Mouse (Mus musculus) forebrain, embryonic 14.5 days (tissue): ENCODE data around the gene Slf2. TPM values are rescaled to one million over a fixed set of nuclear protein-coding genes. Genes with fewer than 3 reads are reported as not detected.

Experiments used
- ATAC-seq: fragments of 200-750 bp; cut with Nextera tagmentation; 2 replicates; pipeline ENCODE4 v1.8.0; 2017; ENCODE audit warnings: mild to moderate bottlenecking, moderate library complexity
- DNase-seq: peaks from one replicate; pipeline ENCODE4 v3.0.0-alpha.2; 2015; ENCODE audit warnings: low spot score
- H3K27ac ChIP-seq: fragments of 300-500 bp; sonication (generic); 2 replicates; pipeline ENCODE4 v1.5.1; 2014; ENCODE audit warnings: low read depth, mild to moderate bottlenecking, control low read depth, low read length, moderate library complexity
- H3K27me3 ChIP-seq: fragments of 300-500 bp; sonication (generic); replicated peaks from 2 replicates; pipeline ENCODE4 v1.6.1; 2014; ENCODE audit warnings: low read length, control low read depth, mixed read lengths; ENCODE audit not compliant: control insufficient read depth, insufficient read depth
- H3K36me3 ChIP-seq: fragments of 300-500 bp; sonication (generic); 2 replicates; pipeline ENCODE4 v1.6.1; 2014; ENCODE audit warnings: low read length, control low read depth; ENCODE audit not compliant: control insufficient read depth, insufficient read depth
- H3K4me1 ChIP-seq: fragments of 300-500 bp; sonication (generic); 2 replicates; pipeline ENCODE4 v1.6.1; 2014; ENCODE audit warnings: antibody characterized with exemption, low read length, control low read depth; ENCODE audit not compliant: control insufficient read depth, insufficient read depth
- H3K4me2 ChIP-seq: fragments of 300-500 bp; sonication (generic); 2 replicates; pipeline ENCODE4 v1.6.1; 2014; ENCODE audit warnings: mild to moderate bottlenecking, control low read depth, low read length
- H3K4me3 ChIP-seq: fragments of 300-500 bp; sonication (generic); 2 replicates; pipeline ENCODE4 v1.5.1; 2014; ENCODE audit warnings: low read depth, low read length, control low read depth
- H3K9ac ChIP-seq: fragments of 300-500 bp; sonication (generic); 2 replicates; pipeline ENCODE4 v1.6.1; 2014; ENCODE audit warnings: mild to moderate bottlenecking, low read length, control low read depth, moderate library complexity
- H3K9me3 ChIP-seq: fragments of 300-500 bp; sonication (generic); replicated peaks from 2 replicates; pipeline ENCODE4 v1.6.1; 2016; ENCODE audit warnings: low read length, control low read depth, mixed read lengths; ENCODE audit not compliant: control insufficient read depth
- WGBS: fragments of 180-500 bp; shearing (Covaris S2); extraction: QIAGEN DNeasy Blood & Tissue Kit; methylation state at CpG from one replicate; pipeline ENCODE4 v1.1.7; 2014; 5-methylcytosine and 5-hydroxymethylcytosine counted together
- polyA plus RNA-seq: library from polyadenylated mRNA; unstranded; fragments of >200 nt; fragmentation: Nextera tagmentation; extraction: Ambion mirVana; gene quantifications from 2 replicates; pipeline ENCODE4 v1.2.1, GENCODE M21; 2014

The Slf2 gene
- polyA plus RNA-seq, 1 experiment from 2014 or later: 22.9 TPM

- Histone ChIP-seq H3K4me2 (no peak overlapping the region), H3K4me3 (no peak overlapping the region), H3K9ac (no peak overlapping the region), H3K27ac (no peak overlapping the region), H3K9me3 (no peaks in the 10 kb centered on the region), H3K36me3 (peaks cover 42% of the 10 kb centered on the region), H3K27me3 (no peaks in the 10 kb centered on the region), H3K4me1 (no peaks in the 10 kb centered on the region)
- WGBS: 92% methylated on average over 6 of the region's 6 CpGs
- ATAC-seq (no peak), DNase-seq (no peak)
These were observed 52.4 kb downstream of the Slf2 start for GRCm38 (mm10) chr19:44983366-44983765.

GRCm38 (mm10) chr19:44984420-44984819 is 53.5 kb downstream of the Slf2 start:
- WGBS: 95% methylated on average over 4 of the region's 4 CpGs
- no peak overlapping the region for H3K9ac ChIP-seq
- H3K27ac ChIP-seq: no peak overlapping the region
- no peak for ATAC-seq
- DNase-seq: no peak
- H3K4me2 ChIP-seq: no peak overlapping the region
- H3K9me3 ChIP-seq: no peaks in the 10 kb centered on the region
- H3K4me3 ChIP-seq: no peak overlapping the region
- H3K4me1 ChIP-seq: no peaks in the 10 kb centered on the region; the same call in 1 of the 2 replicates
- H3K27me3 ChIP-seq: no peaks in the 10 kb centered on the region
- H3K36me3 ChIP-seq: peaks cover 32% of the 10 kb centered on the region

- Histone ChIP-seq H3K36me3 (peaks cover 25% of the 10 kb centered on the region), H3K4me2 (no peak overlapping the region), H3K27me3 (no peaks in the 10 kb centered on the region), H3K4me1 (peaks cover 7% of the 10 kb centered on the region), H3K27ac (no peak overlapping the region), H3K9ac (no peak overlapping the region), H3K4me3 (no peak overlapping the region), H3K9me3 (no peaks in the 10 kb centered on the region)
- 69% methylated on average over 5 of the region's 5 CpGs for WGBS
- DNase-seq (no peak), ATAC-seq (no peak)
These were observed 54.4 kb downstream of the Slf2 start for GRCm38 (mm10) chr19:44985159-44985988.

GRCm38 (mm10) chr19:44987004-44987403 is 56.1 kb downstream of the Slf2 start:
- H3K36me3 ChIP-seq: peaks cover 11% of the 10 kb centered on the region; the same call in 1 of the 2 replicates
- H3K4me3 ChIP-seq: no peak overlapping the region
- DNase-seq (no peak), ATAC-seq (no peak)
- no peaks in the 10 kb centered on the region for H3K9me3 ChIP-seq
- H3K4me1 ChIP-seq: peaks cover 7% of the 10 kb centered on the region
- H3K27me3 ChIP-seq: no peaks in the 10 kb centered on the region
- no peak overlapping the region for H3K27ac ChIP-seq
- H3K4me2 ChIP-seq: no peak overlapping the region
- no peak overlapping the region for H3K9ac ChIP-seq
- WGBS: 67% methylated on average over 6 of the region's 6 CpGs

GRCm38 (mm10) chr19:44987851-44988250 is 56.9 kb downstream of the Slf2 start:
- H3K9me3 ChIP-seq: no peaks in the 10 kb centered on the region
- peak; percentile 64 for DNase-seq
- no peak overlapping the region for H3K4me3 ChIP-seq
- WGBS: 57% methylated on average over 6 of the region's 6 CpGs
- no peaks in the 10 kb centered on the region for H3K27me3 ChIP-seq
- no peak overlapping the region for H3K27ac ChIP-seq
- no peak overlapping the region for H3K4me2 ChIP-seq
- no peak overlapping the region for H3K9ac ChIP-seq
- H3K4me1 ChIP-seq: peaks cover 7% of the 10 kb centered on the region
- H3K36me3 ChIP-seq: peaks cover 13% of the 10 kb centered on the region
- peak; percentile 33; the same call in 1 of the 2 replicates for ATAC-seq

- Histone ChIP-seq H3K9me3 (no peaks in the 10 kb centered on the region), H3K4me3 (peak overlapping the region; percentile 70), H3K27ac (no peak overlapping the region), H3K9ac (peak overlapping the region; percentile 93), H3K36me3 (peaks cover 13% of the 10 kb centered on the region), H3K4me2 (peak overlapping the region; percentile 92), H3K4me1 (peaks cover 7% of the 10 kb centered on the region), H3K27me3 (no peaks in the 10 kb centered on the region)
- ATAC-seq (no peak), DNase-seq (no peak)
- 38% methylated on average over 9 of the region's 9 CpGs for WGBS
These were observed 57.4 kb downstream of the Slf2 start for GRCm38 (mm10) chr19:44988321-44988720.

GRCm38 (mm10) chr19:44988831-44989566 is 58.0 kb downstream of the Slf2 start, which contains the start of gene Sema4g:
Sema4g (plus strand) TSS chr19:44989101.
- Histone ChIP-seq H3K27me3 (no peaks in the 10 kb centered on the region), H3K4me1 (peaks cover 7% of the 10 kb centered on the region), H3K4me3 (peak within 1 kb of the TSS; percentile 70), H3K27ac (peak within 1 kb of the TSS; percentile 24; the same call in 1 of the 2 replicates), H3K36me3 (peaks cover 17% of the 10 kb centered on the region), H3K4me2 (peak within 1 kb of the TSS; percentile 92), H3K9me3 (no peaks in the 10 kb centered on the region), H3K9ac (peak within 1 kb of the TSS; percentile 93)
- ATAC-seq (peak; percentile 82), DNase-seq (peak; percentile 79)
- under 1% methylated on average over 38 of the region's 58 CpGs for WGBS

- DNase-seq: no peak
These were observed 58.9 kb downstream of the Slf2 start for GRCm38 (mm10) chr19:44989567-44990495.

More at GRCm38 (mm10) chr19:44989567-44990495, 58.9 kb downstream of the Slf2 start:
- H3K27me3 ChIP-seq: no peaks in the 10 kb centered on the region
- 0 out of 2 replicates have a peak overlapping the region, but pooled peaks have one; percentile 24 for H3K27ac ChIP-seq
- H3K4me1 ChIP-seq: peaks cover 7% of the 10 kb centered on the region
- H3K36me3 ChIP-seq: peaks cover 18% of the 10 kb centered on the region
- peak overlapping the region; percentile 92 for H3K4me2 ChIP-seq
- 3% methylated on average over 22 of the region's 22 CpGs for WGBS
- peak overlapping the region; percentile 70 for H3K4me3 ChIP-seq
- H3K9ac ChIP-seq: peak overlapping the region; percentile 93
- H3K9me3 ChIP-seq: no peaks in the 10 kb centered on the region
- peak; percentile 30; the same call in 1 of the 2 replicates for ATAC-seq
